Mouse (Mus musculus): ENCODE measurements around the gene Man2a1. TPM values are rescaled to one million over a fixed set of nuclear protein-coding genes. Genes with fewer than 3 reads are reported as not detected.
A peak's percentile ranks its signal among the peaks of the same experiment; 100 is the strongest.

The Man2a1 gene
- total and polyA plus RNA-seq, 3 experiments = 4.7 to 18.5 (median 17.2) TPM

- peaks cover 10% of the 10 kb centered on the region for H3K36me3 ChIP-seq (ENCODE audit: control insufficient read depth, insufficient read depth, low read length)
- no peak overlapping the region for H3K4me3 ChIP-seq
- no peak overlapping the region for H3K27ac ChIP-seq
- 71% methylated on average over 6 of the region's 6 CpGs for WGBS
- H3K4me1 ChIP-seq (ENCODE audit: control insufficient read depth, insufficient read depth, low read length) = no peaks in the 10 kb centered on the region
- DNase-seq = no peak
- no peaks in the 10 kb centered on the region for H3K27me3 ChIP-seq (ENCODE audit: control insufficient read depth, insufficient read depth, low read length)
- no peak overlapping the region for H3K9ac ChIP-seq (ENCODE audit: low read depth, low read length)
- H3K79me2 ChIP-seq (replicated peaks; ENCODE audit: control insufficient read depth, insufficient read depth, low read length) = no peaks in the 10 kb centered on the region
- intact Hi-C loops (cut with DNase I) = loop anchor here (5.0 kb wide), 1 partner anchor 37 kb away; no protein-coding TSS in a partner anchor
- TF ChIP-seq CTCF (IDR thresholded peaks at IDR 0.05) (no peak), EP300 (IDR thresholded peaks at IDR 0.05; ENCODE audit: insufficient read depth, low read depth, low read length) (no peak), POLR2A (IDR thresholded peaks at IDR 0.05; ENCODE audit: insufficient read depth, low read depth, low read length) (no peak)
Observed at GRCm38 (mm10) chr17:64674980-64675379, 74.4 kb downstream of the Man2a1 start.

- Histone ChIP-seq H3K4me3 (no peak overlapping the region), H3K36me3 (ENCODE audit: control insufficient read depth, insufficient read depth, low read length) (peaks cover 12% of the 10 kb centered on the region), H3K27ac (no peak overlapping the region), H3K27me3 (ENCODE audit: control insufficient read depth, insufficient read depth, low read length) (no peaks in the 10 kb centered on the region), H3K79me2 (replicated peaks; ENCODE audit: control insufficient read depth, insufficient read depth, low read length) (no peaks in the 10 kb centered on the region), H3K9ac (ENCODE audit: low read depth, low read length) (no peak overlapping the region), H3K4me1 (ENCODE audit: control insufficient read depth, insufficient read depth, low read length) (no peaks in the 10 kb centered on the region)
- 44% methylated on average over 10 of the region's 10 CpGs for WGBS
- intact Hi-C loops (cut with DNase I) = loop anchor here (5.0 kb wide), 1 partner anchor 35 kb away; no protein-coding TSS in a partner anchor
- DNase-seq = peak in 1 of 2 experiments; percentile 40
- TF ChIP-seq EP300 (IDR thresholded peaks at IDR 0.05; ENCODE audit: insufficient read depth, low read depth, low read length) (no peak), CTCF (IDR thresholded peaks at IDR 0.05) (no peak), POLR2A (IDR thresholded peaks at IDR 0.05; ENCODE audit: insufficient read depth, low read depth, low read length) (no peak)
Observed at GRCm38 (mm10) chr17:64676735-64677469, 76.4 kb downstream of the Man2a1 start.

- H3K9ac ChIP-seq (ENCODE audit: low read depth, low read length) = no peak overlapping the region
- no peak overlapping the region for H3K4me3 ChIP-seq
- DNase-seq = no peak
- no peaks in the 10 kb centered on the region for H3K79me2 ChIP-seq (replicated peaks; ENCODE audit: control insufficient read depth, insufficient read depth, low read length)
- peaks cover 7% of the 10 kb centered on the region for H3K36me3 ChIP-seq (ENCODE audit: control insufficient read depth, insufficient read depth, low read length)
- intact Hi-C loops (cut with DNase I) = no loop called here
- no peak overlapping the region for H3K27ac ChIP-seq
- WGBS = 94% methylated on average over 3 of the region's 3 CpGs
- no peak for TF ChIP-seq POLR2A (IDR thresholded peaks at IDR 0.05; ENCODE audit: insufficient read depth, low read depth, low read length)
- TF ChIP-seq CTCF (IDR thresholded peaks at IDR 0.05) = no peak
- no peak for TF ChIP-seq EP300 (IDR thresholded peaks at IDR 0.05; ENCODE audit: insufficient read depth, low read depth, low read length)
- H3K4me1 ChIP-seq (ENCODE audit: control insufficient read depth, insufficient read depth, low read length) = peaks cover 5% of the 10 kb centered on the region
- no peaks in the 10 kb centered on the region for H3K27me3 ChIP-seq (ENCODE audit: control insufficient read depth, insufficient read depth, low read length)
Observed at GRCm38 (mm10) chr17:64681461-64681860, 80.9 kb downstream of the Man2a1 start.

- WGBS = 42% methylated on average over 2 of the region's 2 CpGs
- TF ChIP-seq EP300 (IDR thresholded peaks at IDR 0.05; ENCODE audit: insufficient read depth, low read depth, low read length) (no peak), POLR2A (IDR thresholded peaks at IDR 0.05; ENCODE audit: insufficient read depth, low read depth, low read length) (no peak), CTCF (IDR thresholded peaks at IDR 0.05) (no peak)
- no peak overlapping the region for H3K4me3 ChIP-seq
- no peaks in the 10 kb centered on the region for H3K79me2 ChIP-seq (replicated peaks; ENCODE audit: control insufficient read depth, insufficient read depth, low read length)
- intact Hi-C loops (cut with DNase I) = no loop called here
- peak in 1 of 2 experiments; percentile 22 for DNase-seq
- H3K4me1 ChIP-seq (ENCODE audit: control insufficient read depth, insufficient read depth, low read length) = peaks cover 5% of the 10 kb centered on the region
- H3K36me3 ChIP-seq (ENCODE audit: control insufficient read depth, insufficient read depth, low read length) = peaks cover 5% of the 10 kb centered on the region
- H3K27ac ChIP-seq = no peak overlapping the region
- no peaks in the 10 kb centered on the region for H3K27me3 ChIP-seq (ENCODE audit: control insufficient read depth, insufficient read depth, low read length)
- H3K9ac ChIP-seq (ENCODE audit: low read depth, low read length) = no peak overlapping the region
Observed at GRCm38 (mm10) chr17:64681927-64682326, 81.4 kb downstream of the Man2a1 start.

GRCm38 (mm10) chr17:64684088-64684487 is 83.6 kb downstream of the Man2a1 start:
- DNase-seq = no peak
- 98% methylated on average over 4 of the region's 4 CpGs for WGBS
- no peak overlapping the region for H3K27ac ChIP-seq
- H3K79me2 ChIP-seq (replicated peaks; ENCODE audit: control insufficient read depth, insufficient read depth, low read length) = no peaks in the 10 kb centered on the region
- no peak overlapping the region for H3K4me3 ChIP-seq
- intact Hi-C loops (cut with DNase I) = no loop called here
- no peak overlapping the region for H3K9ac ChIP-seq (ENCODE audit: low read depth, low read length)
- no peaks in the 10 kb centered on the region for H3K27me3 ChIP-seq (ENCODE audit: control insufficient read depth, insufficient read depth, low read length)
- peaks cover 5% of the 10 kb centered on the region for H3K4me1 ChIP-seq (ENCODE audit: control insufficient read depth, insufficient read depth, low read length)
- no peak for TF ChIP-seq EP300 (IDR thresholded peaks at IDR 0.05; ENCODE audit: insufficient read depth, low read depth, low read length)
- TF ChIP-seq POLR2A (IDR thresholded peaks at IDR 0.05; ENCODE audit: insufficient read depth, low read depth, low read length) = no peak
- TF ChIP-seq CTCF (IDR thresholded peaks at IDR 0.05) = no peak
- H3K36me3 ChIP-seq (ENCODE audit: control insufficient read depth, insufficient read depth, low read length) = peaks cover 8% of the 10 kb centered on the region

GRCm38 (mm10) chr17:64685216-64685903 is 84.8 kb downstream of the Man2a1 start:
- Histone ChIP-seq H3K27me3 (ENCODE audit: control insufficient read depth, insufficient read depth, low read length) (no peaks in the 10 kb centered on the region), H3K79me2 (replicated peaks; ENCODE audit: control insufficient read depth, insufficient read depth, low read length) (no peaks in the 10 kb centered on the region), H3K27ac (peak overlapping the region; percentile 18; the same call in 1 of the 2 replicates), H3K9ac (ENCODE audit: low read depth, low read length) (no peak overlapping the region), H3K4me3 (no peak overlapping the region), H3K4me1 (ENCODE audit: control insufficient read depth, insufficient read depth, low read length) (peaks cover 5% of the 10 kb centered on the region), H3K36me3 (ENCODE audit: control insufficient read depth, insufficient read depth, low read length) (peaks cover 8% of the 10 kb centered on the region)
- TF ChIP-seq EP300 (IDR thresholded peaks at IDR 0.05; ENCODE audit: insufficient read depth, low read depth, low read length) = peak; percentile 61; the same call in 1 of the 2 replicates
- no peak for TF ChIP-seq POLR2A (IDR thresholded peaks at IDR 0.05; ENCODE audit: insufficient read depth, low read depth, low read length)
- TF ChIP-seq CTCF (IDR thresholded peaks at IDR 0.05) = no peak
- 48% methylated on average over 6 of the region's 6 CpGs for WGBS
- intact Hi-C loops (cut with DNase I) = no loop called here
- peak; percentile 58 to 82 for DNase-seq

All from heart, adult 2 months (tissue).